In the genomic region with DNA sequence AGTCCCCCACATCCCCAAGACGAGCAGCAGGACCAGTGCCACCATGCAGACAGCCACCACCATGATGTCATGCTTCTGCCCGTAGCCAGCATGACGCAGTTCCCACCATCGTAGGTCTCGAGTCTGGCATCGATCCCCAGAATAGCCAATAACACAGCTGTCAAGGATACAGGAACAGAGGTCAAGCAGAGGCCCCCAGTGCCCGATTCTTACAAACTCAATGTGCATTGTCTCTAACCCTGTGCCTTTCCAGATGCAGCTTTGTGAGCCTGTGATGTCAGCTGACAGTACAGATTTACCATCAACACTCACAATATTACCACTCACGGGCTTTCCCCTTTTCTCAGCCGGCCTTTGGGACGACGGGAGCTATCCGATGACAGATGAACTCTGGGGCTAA, we compare ENCODE assay signal across 16 mouse cellular contexts.
"Had no signal": no experiment of that assay in that cellular context is flagged by ENCODE, and none has a peak within 500 bp of the region (broad histone marks: within the 10 kb centered on the region; RNA-seq: fewer than 3 reads in every experiment).

No protein-coding gene starts in this region.

- H3K4me2 ChIP-seq: heart, embryonic 12.5 days; hindbrain, embryonic 14.5 days; intestine, embryonic 15.5 days; limb, embryonic 12.5 days had no signal

- H3K36me3 ChIP-seq: heart, embryonic 10.5 days; heart, embryonic 12.5 days; hindbrain, embryonic 10.5 days; intestine, embryonic 15.5 days; limb, embryonic 10.5 days; limb, embryonic 12.5 days had no signal

- DNase-seq: gastrocnemius, postnatal 25 days; heart, adult 2 months; kidney, adult 18-20 months; kidney, adult 8-10 months; liver had no signal

- H3K9ac ChIP-seq: heart, embryonic 12.5 days; hindbrain, embryonic 14.5 days; intestine, embryonic 15.5 days; limb, embryonic 12.5 days had no signal

- H3K9me3 ChIP-seq: heart, embryonic 10.5 days; hindbrain, embryonic 10.5 days; intestine, embryonic 15.5 days; limb, embryonic 10.5 days; limb, embryonic 12.5 days had no signal

- ATAC-seq: intestine, postnatal 0 days had no signal

- H3K4me1 ChIP-seq: heart, embryonic 12.5 days; hindbrain, embryonic 10.5 days; intestine, embryonic 15.5 days; limb, embryonic 10.5 days; limb, embryonic 12.5 days had no signal

- H3K4me3 ChIP-seq: gastrocnemius, adult 2 months; heart, adult 2 months; heart, embryonic 10.5 days; heart, embryonic 12.5 days; hindbrain, embryonic 10.5 days; intestine, embryonic 15.5 days; layer of hippocampus, adult 2 months; left cerebral cortex, adult 2 months; limb, embryonic 10.5 days; limb, embryonic 12.5 days had no signal

- H3K27ac ChIP-seq: gastrocnemius, adult 2 months; heart, adult 2 months; heart, embryonic 10.5 days; hindbrain, embryonic 10.5 days; hindbrain, embryonic 14.5 days; intestine, embryonic 15.5 days; layer of hippocampus, adult 2 months; left cerebral cortex, adult 2 months; limb, embryonic 10.5 days; limb, embryonic 12.5 days had no signal

- H3K27me3 ChIP-seq: heart, embryonic 12.5 days; intestine, embryonic 15.5 days; limb, embryonic 12.5 days had no signal
